In genomic region chr7:126781661-126782370, GRCm38 (mm10) we compare ENCODE assay signal across 9 mouse cellular contexts. TPM values are rescaled to one million over a fixed set of nuclear protein-coding genes. Genes with fewer than 3 reads are reported as not detected.
DNase-seq lines count a peak whose midpoint lies in the region; ATAC-seq and TF ChIP-seq lines count a peak whose summit lies in the region.
"Had no signal": no experiment of that assay in that cellular context is flagged by ENCODE, and none has a peak within 500 bp of the region (broad histone marks: within the 10 kb centered on the region; RNA-seq: fewer than 3 reads in every experiment).

No protein-coding gene starts in this region.

- intact Hi-C loops in left cerebral cortex, postnatal 14 days (cut with DNase I) = no loop called here

- peak; percentile 11 for TF ChIP-seq POLR2A in myocyte (IDR thresholded peaks at IDR 0.05; ENCODE audit: insufficient read length, low read depth)

- no peak for DNase-seq in heart, adult 8-10 months (ENCODE audit: low spot score)
- no peak for DNase-seq in forebrain, embryonic 11.5 days (ENCODE audit: low spot score)
- no peak for DNase-seq in adrenal gland, adult 18-20 months (ENCODE audit: low spot score in 2 of 2)
- DNase-seq in gastrocnemius, adult 18-20 months (ENCODE audit: low spot score) = no peak
- no peak for DNase-seq in left cerebral cortex, postnatal 14 days (ENCODE audit: low spot score in 2 of 2)
- DNase-seq: layer of hippocampus, adult 9-11 months had no signal

- H3K4me3 ChIP-seq in heart, embryonic 14.5 days (ENCODE audit: control insufficient read depth in 1 of 2, insufficient read depth in 1 of 2, low read depth in 1 of 2, low read length in 2 of 2) = no peak overlapping the region
- H3K4me3 ChIP-seq in forebrain, embryonic 11.5 days (ENCODE audit: low read depth, low read length) = no peak overlapping the region; the same call in 1 of the 2 replicates
- H3K4me3 ChIP-seq in intestine, embryonic 15.5 days (replicated peaks) = no peak overlapping the region
- no peak overlapping the region for H3K4me3 ChIP-seq in myocyte

- no peaks in the 10 kb centered on the region for H3K79me2 ChIP-seq in myocyte (ENCODE audit: control insufficient read depth, insufficient read depth)

- H3ac ChIP-seq in myocyte (ENCODE audit: control insufficient read depth, insufficient read length) = no peak overlapping the region

- peak overlapping the region; percentile 75; the same call in 1 of the 2 replicates for H3K9ac ChIP-seq in heart, embryonic 14.5 days (ENCODE audit: low read length)
- H3K9ac ChIP-seq in forebrain, embryonic 11.5 days (ENCODE audit: low read length) = peak overlapping the region; percentile 57
- peak overlapping the region; percentile 45 for H3K9ac ChIP-seq in intestine, embryonic 15.5 days

- 41% methylated on average over 11 of the region's 11 CpGs for WGBS in heart, embryonic 14.5 days
- WGBS in forebrain, embryonic 11.5 days = 42% methylated on average over 11 of the region's 11 CpGs
- 34% methylated on average over 11 of the region's 11 CpGs for WGBS in intestine, embryonic 15.5 days

- no peak overlapping the region for H3K27ac ChIP-seq in heart, embryonic 14.5 days (replicated peaks in 1 of 2; ENCODE audit: control insufficient read depth in 1 of 2, insufficient read depth in 1 of 2, low read depth in 2 of 2, low read length in 2 of 2)
- H3K27ac ChIP-seq in forebrain, embryonic 11.5 days (ENCODE audit: low read depth, low read length) = peak overlapping the region; percentile 32; the same call in 1 of the 2 replicates
- H3K27ac ChIP-seq in intestine, embryonic 15.5 days = no peak overlapping the region

- no peak for ATAC-seq in heart, embryonic 14.5 days (ENCODE audit: insufficient number of reproducible peaks, insufficient read depth, low FRiP score, low read depth)
- ATAC-seq in forebrain, embryonic 11.5 days (replicated peaks; ENCODE audit: low FRiP score) = no peak
- ATAC-seq in intestine, embryonic 15.5 days = no peak

- no peaks in the 10 kb centered on the region for H3K9me3 ChIP-seq in heart, embryonic 14.5 days (ENCODE audit: control insufficient read depth, low read length)
- H3K9me3 ChIP-seq in forebrain, embryonic 11.5 days (ENCODE audit: control insufficient read depth, low read length) = no peaks in the 10 kb centered on the region
- no peaks in the 10 kb centered on the region for H3K9me3 ChIP-seq in intestine, embryonic 15.5 days

- H3K4me2 ChIP-seq in heart, embryonic 14.5 days (ENCODE audit: low read length) = no peak overlapping the region
- peak overlapping the region; percentile 83; the same call in 1 of the 2 replicates for H3K4me2 ChIP-seq in forebrain, embryonic 11.5 days (ENCODE audit: low read depth, low read length, severe bottlenecking)
- peak overlapping the region; percentile 85 for H3K4me2 ChIP-seq in intestine, embryonic 15.5 days (replicated peaks)
- no peak overlapping the region for H3K4me2 ChIP-seq in myocyte (ENCODE audit: low read depth)

- peaks cover 16 to 31% of the 10 kb centered on the region in 2 experiments for H3K4me1 ChIP-seq in heart, embryonic 14.5 days (ENCODE audit: control insufficient read depth in 2 of 2, insufficient read depth in 2 of 2, low read length in 2 of 2)
- peaks cover 18% of the 10 kb centered on the region for H3K4me1 ChIP-seq in forebrain, embryonic 11.5 days (replicated peaks; ENCODE audit: control insufficient read depth, insufficient read depth, low read length)
- H3K4me1 ChIP-seq in intestine, embryonic 15.5 days (replicated peaks) = peaks cover 37% of the 10 kb centered on the region

- peaks cover 46% of the 10 kb centered on the region for H3K36me3 ChIP-seq in heart, embryonic 14.5 days (ENCODE audit: control insufficient read depth, insufficient read depth, low read length)
- peaks cover 11% of the 10 kb centered on the region for H3K36me3 ChIP-seq in forebrain, embryonic 11.5 days (ENCODE audit: control insufficient read depth, insufficient read depth, low read length)
- H3K36me3 ChIP-seq in intestine, embryonic 15.5 days = peaks cover 27% of the 10 kb centered on the region
- peaks cover 1% of the 10 kb centered on the region for H3K36me3 ChIP-seq in myocyte (ENCODE audit: control insufficient read depth, insufficient read depth)

- H3K27me3 ChIP-seq in heart, embryonic 14.5 days (ENCODE audit: control insufficient read depth, insufficient read depth, low read length) = no peaks in the 10 kb centered on the region
- no peaks in the 10 kb centered on the region for H3K27me3 ChIP-seq in forebrain, embryonic 11.5 days (ENCODE audit: control insufficient read depth, insufficient read depth, low read length)
- no peaks in the 10 kb centered on the region for H3K27me3 ChIP-seq in intestine, embryonic 15.5 days (replicated peaks)
- no peaks in the 10 kb centered on the region for H3K27me3 ChIP-seq in myocyte (ENCODE audit: control insufficient read depth, insufficient read depth, insufficient read length)

TF ChIP-seq in myocyte, 11 proteins besides CTCF, POLR2A, EP300 and RAD21:
- TF ChIP-seq REST (IDR thresholded peaks at IDR 0.05; ENCODE audit: insufficient read depth, insufficient read length) (no peak), USF1 (IDR thresholded peaks at IDR 0.05; ENCODE audit: low read depth) (no peak), SRF (IDR thresholded peaks at IDR 0.05; ENCODE audit: control insufficient read depth, insufficient read length, low read depth) (no peak), TCF3 (IDR thresholded peaks at IDR 0.05; ENCODE audit: insufficient read length, low read depth) (no peak), TCF12 (IDR thresholded peaks at IDR 0.05; ENCODE audit: insufficient read depth, poor library complexity, severe bottlenecking) (no peak), CEBPB (IDR thresholded peaks at IDR 0.05; ENCODE audit: insufficient read depth, poor library complexity, severe bottlenecking) (no peak), MAX (IDR thresholded peaks at IDR 0.05; ENCODE audit: low read depth) (no peak), MYOG (IDR thresholded peaks at IDR 0.05; ENCODE audit: control insufficient read depth in 1 of 3, insufficient read depth in 1 of 3, insufficient read length in 2 of 3, low read depth in 2 of 3) (no peak), POLR2AphosphoS2 (IDR thresholded peaks at IDR 0.05; ENCODE audit: insufficient read length, low read depth) (no peak), MYOD1 (IDR thresholded peaks at IDR 0.05; ENCODE audit: control insufficient read depth in 1 of 3, insufficient read length in 2 of 3, low read depth in 2 of 3) (no peak), E2F4 (IDR thresholded peaks at IDR 0.05; ENCODE audit: insufficient read depth) (no peak)

RNA-seq across cellular contexts. Expression of gene Tbx6, which starts 0.5 kb away (rescaled TPM):
- polyA plus RNA-seq in heart, embryonic 14.5 days (2014; fragmentation: Nextera tagmentation; extraction: Ambion mirVana) = 0.26 TPM in 1 of 2 replicates, not detected in the other
- total RNA-seq in heart, adult 8-10 months (2022) = under 1 TPM; 0.40 to 0.49 (median 0.42) TPM
- polyA plus RNA-seq in forebrain, embryonic 11.5 days (2014; fragmentation: Nextera tagmentation; extraction: Ambion mirVana) = 0.28 and 0.61 TPM in 2 replicates
- polyA plus RNA-seq in intestine, embryonic 15.5 days (2015; fragmentation: Nextera tagmentation; extraction: Ambion mirVana) = 0.34 and 0.43 TPM in 2 replicates
- 0.23 TPM for polyA plus RNA-seq in myocyte (2012; fragmentation: generic; extraction: Trizol)
- total RNA-seq in adrenal gland, adult 18-20 months (2021) = under 1 TPM; 0.53 to 0.64 TPM
- total RNA-seq in gastrocnemius, adult 18-20 months (2021) = under 1 TPM; 0.52 to 0.59 TPM
- under 1 TPM; 0.51 to 0.92 TPM for total RNA-seq in left cerebral cortex, postnatal 14 days (2021)

RNA-seq across cellular contexts. Expression of gene Ypel3, which starts 5.1 kb away (rescaled TPM):
- polyA plus RNA-seq in heart, embryonic 14.5 days (2014; fragmentation: Nextera tagmentation; extraction: Ambion mirVana) = 102 and 121 TPM in 2 replicates
- 10 to 100 TPM; 46.6 to 99.6 (median 72.6) TPM for total RNA-seq in heart, adult 8-10 months (2022)
- 63.9 and 80.5 TPM in 2 replicates for polyA plus RNA-seq in forebrain, embryonic 11.5 days (2014; fragmentation: Nextera tagmentation; extraction: Ambion mirVana)
- polyA plus RNA-seq in intestine, embryonic 15.5 days (2015; fragmentation: Nextera tagmentation; extraction: Ambion mirVana) = 66.9 and 71.2 TPM in 2 replicates
- 82.2 TPM for polyA plus RNA-seq in myocyte (2012; fragmentation: generic; extraction: Trizol)
- 10 to 100 TPM; 93.7 to 95.0 TPM for total RNA-seq in adrenal gland, adult 18-20 months (2021)
- 100 to 1,000 TPM in 1 of 2 experiments, 10 to 100 TPM in 1; 84.9 to 101 TPM for total RNA-seq in gastrocnemius, adult 18-20 months (2021)
- 100 to 1,000 TPM; 247 to 269 TPM for total RNA-seq in left cerebral cortex, postnatal 14 days (2021)

RNA-seq across cellular contexts. Expression of gene Ppp4c, which starts 10.5 kb away (rescaled TPM):
- polyA plus RNA-seq in heart, embryonic 14.5 days (2014; fragmentation: Nextera tagmentation; extraction: Ambion mirVana) = 132 and 146 TPM in 2 replicates
- 10 to 100 TPM; 32.7 to 36.8 (median 34.5) TPM for total RNA-seq in heart, adult 8-10 months (2022)
- polyA plus RNA-seq in forebrain, embryonic 11.5 days (2014; fragmentation: Nextera tagmentation; extraction: Ambion mirVana) = 348 and 392 TPM in 2 replicates
- 248 and 256 TPM in 2 replicates for polyA plus RNA-seq in intestine, embryonic 15.5 days (2015; fragmentation: Nextera tagmentation; extraction: Ambion mirVana)
- polyA plus RNA-seq in myocyte (2012; fragmentation: generic; extraction: Trizol) = 113 TPM
- 10 to 100 TPM; 75.4 to 85.9 TPM for total RNA-seq in adrenal gland, adult 18-20 months (2021)
- 10 to 100 TPM; 20.5 TPM for total RNA-seq in gastrocnemius, adult 18-20 months (2021)
- 10 to 100 TPM; 48.9 to 49.6 TPM for total RNA-seq in left cerebral cortex, postnatal 14 days (2021)

RNA-seq across cellular contexts. Expression of gene Fam57b, which starts 15.7 kb away (rescaled TPM):
- polyA plus RNA-seq in heart, embryonic 14.5 days (2014; fragmentation: Nextera tagmentation; extraction: Ambion mirVana) = 0.81 and 1.2 TPM in 2 replicates
- 10 to 100 TPM in 1 of 4 experiments, 1 to 10 TPM in 3; 6.9 to 10.1 (median 8.0) TPM for total RNA-seq in heart, adult 8-10 months (2022)
- polyA plus RNA-seq in forebrain, embryonic 11.5 days (2014; fragmentation: Nextera tagmentation; extraction: Ambion mirVana) = 10.2 and 10.6 TPM in 2 replicates
- polyA plus RNA-seq in intestine, embryonic 15.5 days (2015; fragmentation: Nextera tagmentation; extraction: Ambion mirVana) = 1.2 and 1.5 TPM in 2 replicates
- polyA plus RNA-seq in myocyte (2012; fragmentation: generic; extraction: Trizol) = 0.94 TPM
- 10 to 100 TPM; 17.1 to 63.4 TPM for total RNA-seq in adrenal gland, adult 18-20 months (2021)
- 10 to 100 TPM; 65.3 to 75.7 TPM for total RNA-seq in gastrocnemius, adult 18-20 months (2021)
- total RNA-seq in left cerebral cortex, postnatal 14 days (2021) = 100 to 1,000 TPM; 117 to 118 TPM

RNA-seq across cellular contexts. Expression of gene Gdpd3, which starts 15.7 kb away (rescaled TPM):
- polyA plus RNA-seq in heart, embryonic 14.5 days (2014; fragmentation: Nextera tagmentation; extraction: Ambion mirVana) = 0.67 and 2.7 TPM in 2 replicates
- total RNA-seq in heart, adult 8-10 months (2022) = 1 to 10 TPM; 1.3 to 2.2 (median 1.8) TPM
- polyA plus RNA-seq in forebrain, embryonic 11.5 days (2014; fragmentation: Nextera tagmentation; extraction: Ambion mirVana) = 1.5 and 1.9 TPM in 2 replicates
- polyA plus RNA-seq in intestine, embryonic 15.5 days (2015; fragmentation: Nextera tagmentation; extraction: Ambion mirVana) = 1.4 and 1.6 TPM in 2 replicates
- 1.1 TPM for polyA plus RNA-seq in myocyte (2012; fragmentation: generic; extraction: Trizol)
- total RNA-seq in adrenal gland, adult 18-20 months (2021) = 1 to 10 TPM; 2.7 to 4.3 TPM
- total RNA-seq in gastrocnemius, adult 18-20 months (2021) = under 1 TPM in 1 of 2 experiments, not detected in 1; 0.46 TPM
- total RNA-seq in left cerebral cortex, postnatal 14 days (2021) = 1 to 10 TPM; 2.0 to 2.5 TPM

Comparison
In these comparisons a context has a peak if more than half of its experiments do, and no peak if none do; other contexts are left out.
1. H3K4me2 ChIP-seq: peak in forebrain, embryonic 11.5 days (single experiment) and intestine, embryonic 15.5 days (single experiment); none in heart, embryonic 14.5 days (single experiment) and myocyte (single experiment).
2. Peak in every context shown above with its lines, with median percentiles within 50 percentile points of each other: H3K9ac ChIP-seq.